Mouse (Mus musculus) liver, embryonic 14.5 days (tissue): ENCODE measurements around the gene Dedd2. TPM values are rescaled to one million over a fixed set of nuclear protein-coding genes. Genes with fewer than 3 reads are reported as not detected.

Experiments
- ATAC-seq: fragments of 200-750 bp; cut with Nextera tagmentation; 2 replicates; pipeline ENCODE4 v1.8.0; 2017; ENCODE audit warnings: moderate number of reproducible peaks, mild to moderate bottlenecking, moderate library complexity; ENCODE audit not compliant: insufficient read depth
- DNase-seq, 3 experiments: peaks; one replicate each; pipeline ENCODE4 v3.0.0-alpha.2; 2012 to 2013; ENCODE audit warnings: low read depth in 3 of 3, low spot score in 3 of 3
- H3K27ac ChIP-seq: fragments of 300-500 bp; sonication (generic); 2 replicates; pipeline ENCODE4 v1.5.1; 2014; ENCODE audit warnings: moderate library complexity, mild to moderate bottlenecking, control low read depth, inconsistent platforms
- H3K27me3 ChIP-seq: fragments of 300-500 bp; sonication (generic); 2 replicates; pipeline ENCODE4 v1.6.1; 2014; ENCODE audit warnings: mild to moderate bottlenecking, low read length, moderate library complexity; ENCODE audit not compliant: control insufficient read depth, insufficient read depth
- H3K36me3 ChIP-seq: fragments of 300-500 bp; sonication (generic); replicated peaks from 2 replicates; pipeline ENCODE4 v1.6.1; 2014; ENCODE audit warnings: low read depth; ENCODE audit not compliant: control insufficient read depth, insufficient read depth
- H3K4me1 ChIP-seq, 2 experiments: fragments of 200-500 bp in 1 of 2; fragments of 300-500 bp in 1 of 2; sonication (generic) in 1 of 2; replicated peaks; 2 replicates each; pipeline ENCODE4 v1.6.1; 2012 to 2014; ENCODE audit warnings: antibody characterized with exemption in 1 of 2, inconsistent platforms in 1 of 2, low read length in 1 of 2; ENCODE audit not compliant: control insufficient read depth in 2 of 2, insufficient read depth in 2 of 2
- H3K4me2 ChIP-seq: fragments of 300-500 bp; sonication (generic); 2 replicates; pipeline ENCODE4 v1.6.1; 2014; ENCODE audit warnings: low read depth, mild to moderate bottlenecking, control low read depth, moderate library complexity
- H3K4me3 ChIP-seq, 2 experiments: fragments of 200-500 bp in 1 of 2; fragments of 300-500 bp in 1 of 2; sonication (generic) in 1 of 2; 2 replicates each; pipeline ENCODE4 v1.5.1; 2012 to 2014; ENCODE audit warnings: low read depth in 2 of 2, low read length in 2 of 2, mild to moderate bottlenecking in 2 of 2, control low read depth in 1 of 2, inconsistent platforms in 1 of 2, moderate library complexity in 1 of 2; ENCODE audit not compliant: insufficient read depth in 1 of 2
- H3K9ac ChIP-seq: fragments of 300-500 bp; sonication (generic); replicated peaks from 2 replicates; pipeline ENCODE4 v1.6.1; 2014; ENCODE audit warnings: mild to moderate bottlenecking, control low read depth, moderate library complexity
- H3K9me3 ChIP-seq: fragments of 300-500 bp; sonication (generic); 2 replicates; pipeline ENCODE4 v1.6.1; 2016; ENCODE audit warnings: low read length, mixed read lengths; ENCODE audit not compliant: control insufficient read depth
- CTCF ChIP-seq: IDR thresholded peaks from 2 replicates; pipeline ENCODE4 v1.5.1; 2016; ENCODE audit warnings: antibody characterized with exemption, low read depth, control low read depth
- EP300 ChIP-seq: IDR thresholded peaks from 2 replicates; pipeline ENCODE4 v1.6.1; 2016; ENCODE audit warnings: antibody characterized with exemption, low read depth
- WGBS: fragments of 180-500 bp; shearing (Covaris S2); extraction: QIAGEN DNeasy Blood & Tissue Kit; methylation state at CpG from one replicate; pipeline ENCODE4 v1.1.7; 2014; ENCODE audit not compliant: insufficient replicate concordance; 5-methylcytosine and 5-hydroxymethylcytosine counted together
- polyA plus RNA-seq, 2 experiments: library from polyadenylated mRNA; depleted of rRNA in 1 of 2; stranded (reverse) in 1 of 2; unstranded in 1 of 2; fragments of >200 nt; fragmentation: Nextera tagmentation in 1 of 2; extraction: Ambion mirVana in 1 of 2; gene quantifications; 2 replicates each; pipeline versions ENCODE4 v1.2.1 to v1.2.3; 2012 to 2014

The Dedd2 gene
- polyA plus RNA-seq, 2 experiments: 20.8 to 26.9 TPM

- under 1% methylated on average over 76 of the region's 81 CpGs for WGBS
- ATAC-seq: peak; percentile 81
- peaks cover 14 to 20% of the 10 kb centered on the region in 2 experiments for H3K4me1 ChIP-seq
- DNase-seq: peak; percentile 84 to 86 (median 85)
- H3K9ac ChIP-seq: peak within 1 kb of the TSS; percentile 84
- no peaks in the 10 kb centered on the region for H3K36me3 ChIP-seq
- peak within 1 kb of the TSS; percentile 99 for H3K4me2 ChIP-seq
- TF ChIP-seq CTCF: no peak
- TF ChIP-seq EP300: no peak
- peak within 1 kb of the TSS; percentile 56 to 74 for H3K4me3 ChIP-seq
- H3K27me3 ChIP-seq: no peaks in the 10 kb centered on the region
- H3K27ac ChIP-seq: peak within 1 kb of the TSS; percentile 53
- no peaks in the 10 kb centered on the region for H3K9me3 ChIP-seq
These were observed 29.9 kb upstream of the Dedd2 start, which contains the start of gene Erf for GRCm38 (mm10) chr7:25250141-25250972. Erf (minus strand) TSS chr7:25250761.

GRCm38 (mm10) chr7:25249314-25250140, 29.1 kb upstream of the Dedd2 start:
- 2% methylated on average over 54 of the region's 73 CpGs for WGBS
- no peak for TF ChIP-seq CTCF
- Histone ChIP-seq H3K9me3 (no peaks in the 10 kb centered on the region), H3K27ac (peak overlapping the region; percentile 53), H3K4me1 (peaks cover 14 to 20% of the 10 kb centered on the region in 2 experiments), H3K4me2 (peak overlapping the region; percentile 99), H3K27me3 (no peaks in the 10 kb centered on the region), H3K36me3 (no peaks in the 10 kb centered on the region), H3K9ac (peak overlapping the region; percentile 84), H3K4me3 (peak overlapping the region; percentile 65 to 74)
- ATAC-seq (peak; percentile 49), DNase-seq (no peak)

GRCm38 (mm10) chr7:25248846-25249313, 28.5 kb upstream of the Dedd2 start:
- Histone ChIP-seq H3K27ac (peak overlapping the region; percentile 28; the same call in 1 of the 2 replicates), H3K4me2 (peak overlapping the region; percentile 99), H3K4me3 (peak overlapping the region; percentile 65 to 74), H3K4me1 (peaks cover 14 to 20% of the 10 kb centered on the region in 2 experiments), H3K36me3 (no peaks in the 10 kb centered on the region), H3K9ac (peak overlapping the region; percentile 84), H3K9me3 (no peaks in the 10 kb centered on the region), H3K27me3 (no peaks in the 10 kb centered on the region)
- DNase-seq: no peak
- ATAC-seq: peak; percentile 7; the same call in 1 of the 2 replicates
- WGBS: under 1% methylated on average over 24 of the region's 25 CpGs
- TF ChIP-seq EP300 (no peak), CTCF (no peak)

GRCm38 (mm10) chr7:25248018-25248647, 27.7 kb upstream of the Dedd2 start:
- no peaks in the 10 kb centered on the region for H3K36me3 ChIP-seq
- no peaks in the 10 kb centered on the region for H3K9me3 ChIP-seq
- TF ChIP-seq EP300 (no peak), CTCF (no peak)
- ATAC-seq (no peak), DNase-seq (no peak)
- peak overlapping the region; percentile 99 for H3K4me2 ChIP-seq
- peak overlapping the region; percentile 40 for H3K9ac ChIP-seq
- no peak overlapping the region for H3K27ac ChIP-seq
- peaks cover 14 to 20% of the 10 kb centered on the region in 2 experiments for H3K4me1 ChIP-seq
- H3K27me3 ChIP-seq: no peaks in the 10 kb centered on the region
- 7% methylated on average over 18 of the region's 18 CpGs for WGBS
- H3K4me3 ChIP-seq: peak overlapping the region; percentile 65 to 74
